Mouse (Mus musculus) E14TG2a.4 (cell line): ENCODE results near the gene Rtel1.

ENCODE experiments used
- H3K27me3 ChIP-seq: 2 replicates; pipeline ENCODE4 v1.6.1; 2014; ENCODE audit warnings: low read length, control low read depth; ENCODE audit not compliant: insufficient read depth
- H3K36me3 ChIP-seq: 2 replicates; pipeline ENCODE4 v1.6.1; 2014; ENCODE audit warnings: low read length, control low read depth; ENCODE audit not compliant: insufficient read depth
- H3K4me1 ChIP-seq: replicated peaks from 2 replicates; pipeline ENCODE4 v1.6.1; 2014; ENCODE audit warnings: low read depth, low read length, control low read depth
- H3K4me3 ChIP-seq: replicated peaks from 2 replicates; pipeline ENCODE4 v1.5.1; 2014; ENCODE audit warnings: mild to moderate bottlenecking, low read length
- H3K9me3 ChIP-seq: 2 replicates; pipeline ENCODE4 v1.6.1; 2014; ENCODE audit warnings: low read length, control low read depth
- CTCF ChIP-seq: conservative IDR thresholded peaks from 2 replicates; pipeline ENCODE4 v1.5.1; 2014; ENCODE audit warnings: low read length
- NANOG ChIP-seq: IDR thresholded peaks from 2 replicates; pipeline ENCODE4 v1.6.1; 2014; ENCODE audit warnings: borderline replicate concordance, low read length, mixed read lengths
- POU5F1 ChIP-seq: IDR thresholded peaks from 2 replicates; pipeline ENCODE4 v1.6.1; 2014; ENCODE audit warnings: low read length, borderline replicate concordance

Rtel1 gene

DNA sequence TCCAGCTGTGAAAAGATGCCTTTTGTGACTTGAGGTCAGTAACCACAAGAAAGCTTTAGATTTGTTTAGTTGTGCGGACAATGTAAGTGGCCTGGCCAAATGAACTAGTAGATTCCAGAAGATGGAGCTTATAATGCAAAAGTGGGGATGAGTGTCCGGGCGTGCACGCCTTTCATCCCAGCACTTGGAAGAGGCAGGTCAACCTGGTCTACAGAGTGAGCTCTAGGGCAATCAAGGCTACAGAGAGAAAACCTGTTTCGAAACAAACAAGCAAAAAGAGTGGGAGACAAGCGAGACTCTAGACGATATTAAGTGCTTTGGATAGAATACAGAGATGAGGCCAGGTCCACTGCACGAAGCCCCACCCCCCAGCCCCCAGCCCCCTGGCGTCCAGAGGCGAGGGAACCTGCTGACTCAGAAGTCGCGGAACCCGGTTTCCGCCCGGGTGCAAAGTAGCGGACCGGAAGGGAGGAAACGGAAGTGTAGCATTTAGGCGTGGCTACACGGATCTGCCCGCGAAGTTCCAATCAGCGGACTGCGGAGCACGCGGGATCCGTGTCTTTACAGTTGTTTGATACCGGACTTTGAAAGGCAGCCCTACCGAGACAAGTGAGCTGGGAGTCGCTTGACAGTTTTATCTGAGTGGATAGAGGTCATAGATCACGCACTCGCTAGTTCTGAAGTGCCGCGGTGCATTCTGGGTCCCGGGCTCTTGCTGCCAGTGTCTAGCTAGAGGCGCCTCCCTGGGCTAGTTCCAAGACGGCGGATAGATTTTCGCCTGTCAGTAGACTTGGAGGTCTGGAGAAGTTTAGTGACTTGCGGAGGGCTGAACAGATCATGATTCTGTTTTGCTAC, at the start of gene Rtel1:
Gene Rtel1 (plus strand): TSS at position 492 of the 855 bp plus-strand sequence.
- TF ChIP-seq CTCF (no peak), NANOG (no peak), POU5F1 (no peak)
- H3K36me3 ChIP-seq: peaks cover 40% of the 10 kb centered on the region
- peaks cover 9% of the 10 kb centered on the region for H3K27me3 ChIP-seq
- H3K4me3 ChIP-seq: peak within 1 kb of the TSS; percentile 88
- peaks cover 61% of the 10 kb centered on the region for H3K4me1 ChIP-seq
- H3K9me3 ChIP-seq: no peaks in the 10 kb centered on the region

DNA sequence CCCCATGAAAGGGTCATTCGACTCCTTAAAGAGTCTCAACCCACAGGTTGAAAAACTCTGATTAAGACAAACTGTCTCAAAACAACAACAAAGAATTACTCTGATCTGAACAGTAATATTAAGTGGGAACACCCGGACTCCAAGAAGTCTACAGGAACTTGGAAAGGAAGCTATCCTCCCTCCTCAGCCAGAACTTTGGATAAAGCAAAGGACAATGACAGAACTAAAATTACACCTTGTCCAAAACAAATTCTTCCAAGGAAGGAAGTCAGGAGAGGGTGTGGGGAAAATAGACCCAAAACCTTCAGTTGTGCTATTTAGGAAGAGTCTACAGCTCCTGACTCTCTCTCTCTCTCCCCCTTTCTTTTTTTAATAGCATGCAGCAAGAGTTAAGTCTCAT, 47.4 kb upstream of the Rtel1 start:
- Histone ChIP-seq H3K4me3 (no peak overlapping the region), H3K27me3 (no peaks in the 10 kb centered on the region), H3K36me3 (peaks cover 72% of the 10 kb centered on the region), H3K4me1 (peaks cover 8% of the 10 kb centered on the region), H3K9me3 (no peaks in the 10 kb centered on the region)
- TF ChIP-seq NANOG: no peak
- TF ChIP-seq CTCF: no peak
- TF ChIP-seq POU5F1: no peak

DNA sequence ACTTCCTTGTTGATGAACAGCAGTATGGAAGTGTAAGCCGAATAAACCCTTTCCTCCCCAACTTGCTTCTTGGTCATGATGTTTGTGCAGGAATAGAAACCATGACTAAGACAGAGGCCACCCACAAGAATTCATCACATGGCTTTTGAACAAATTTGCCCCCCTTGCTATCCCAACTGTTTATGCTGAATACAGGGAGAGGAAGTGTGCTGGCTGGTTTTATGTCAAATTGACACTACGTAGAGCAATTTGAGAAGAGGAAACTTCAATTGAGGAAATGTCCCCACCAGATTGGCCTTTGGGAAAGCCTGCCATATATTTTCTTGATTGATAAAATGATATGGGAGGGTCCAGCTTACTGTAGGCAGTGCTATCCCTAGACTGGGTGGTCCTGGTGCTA, 45.7 kb upstream of the Rtel1 start:
- Histone ChIP-seq H3K9me3 (no peaks in the 10 kb centered on the region), H3K27me3 (no peaks in the 10 kb centered on the region), H3K4me3 (no peak overlapping the region), H3K36me3 (peaks cover 80% of the 10 kb centered on the region), H3K4me1 (peaks cover 8% of the 10 kb centered on the region)
- TF ChIP-seq POU5F1 (no peak), CTCF (no peak), NANOG (no peak)

DNA sequence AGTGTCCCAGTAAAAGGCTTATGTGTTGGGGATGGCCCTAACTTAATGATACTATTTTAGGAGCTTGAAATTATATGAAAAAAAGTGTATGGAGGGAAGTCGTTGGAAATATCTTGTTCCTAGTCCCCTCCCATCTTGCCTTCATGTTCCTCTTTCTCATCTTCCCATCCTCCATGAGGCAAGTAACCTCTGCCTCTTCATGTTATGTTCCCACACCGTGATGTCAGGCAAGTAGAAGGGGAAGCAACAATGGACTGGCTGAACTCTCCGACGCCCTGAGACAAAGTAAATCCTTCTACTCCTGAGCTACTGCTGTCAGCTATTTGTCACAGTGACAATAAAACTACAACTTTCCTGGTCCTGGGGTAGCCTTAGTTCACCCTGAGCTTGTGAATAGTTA, 44.9 kb upstream of the Rtel1 start:
- Histone ChIP-seq H3K4me1 (peaks cover 8% of the 10 kb centered on the region), H3K4me3 (no peak overlapping the region), H3K36me3 (peaks cover 82% of the 10 kb centered on the region), H3K9me3 (no peaks in the 10 kb centered on the region), H3K27me3 (no peaks in the 10 kb centered on the region)
- TF ChIP-seq POU5F1 (no peak), NANOG (no peak), CTCF (no peak)

DNA sequence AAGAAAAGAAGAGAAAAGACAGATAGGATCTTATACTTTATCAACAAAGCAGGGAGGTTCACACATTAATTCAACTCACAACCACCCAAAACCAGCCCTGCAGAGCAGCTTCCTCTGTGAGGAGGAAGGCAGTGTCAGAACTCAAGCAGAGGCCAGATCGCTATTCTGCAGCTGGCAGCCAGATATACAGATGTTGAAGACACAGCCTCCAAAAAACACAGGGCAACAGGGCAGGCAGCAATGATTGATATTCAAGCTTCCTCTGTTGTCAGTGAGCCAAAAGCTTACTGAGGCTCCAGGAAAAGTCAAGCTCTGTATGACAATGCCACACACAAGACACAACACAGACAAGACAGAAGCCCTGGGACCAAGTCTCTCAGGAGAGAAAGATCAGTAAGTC, 42.8 kb upstream of the Rtel1 start:
- H3K27me3 ChIP-seq: no peaks in the 10 kb centered on the region
- H3K36me3 ChIP-seq: peaks cover 81% of the 10 kb centered on the region
- H3K4me1 ChIP-seq: peaks cover 8% of the 10 kb centered on the region
- H3K4me3 ChIP-seq: no peak overlapping the region
- TF ChIP-seq POU5F1 (no peak), NANOG (no peak), CTCF (no peak)
- no peaks in the 10 kb centered on the region for H3K9me3 ChIP-seq

DNA sequence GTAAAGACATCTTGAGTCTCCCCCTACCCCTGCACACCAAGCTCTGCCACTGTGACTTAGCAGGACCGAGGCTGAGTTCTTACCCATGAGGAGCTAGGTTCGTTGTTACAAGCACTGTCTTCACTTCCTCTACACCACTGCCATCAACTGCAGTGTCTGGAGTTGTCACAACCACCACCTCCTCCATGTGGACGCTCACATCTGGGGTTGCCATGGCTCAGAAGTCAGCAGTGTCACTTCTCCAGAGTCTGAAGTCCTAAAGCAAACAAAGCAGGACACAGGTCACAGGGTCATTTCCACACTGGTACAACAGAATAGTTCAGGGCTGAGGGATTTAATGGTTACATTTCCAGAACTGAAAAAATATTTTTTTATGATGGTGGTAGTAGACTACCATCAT, 41.7 kb upstream of the Rtel1 start:
- no peak overlapping the region for H3K4me3 ChIP-seq
- H3K36me3 ChIP-seq: peaks cover 86% of the 10 kb centered on the region
- TF ChIP-seq NANOG (no peak), CTCF (no peak), POU5F1 (no peak)
- peaks cover 9% of the 10 kb centered on the region for H3K4me1 ChIP-seq
- no peaks in the 10 kb centered on the region for H3K27me3 ChIP-seq
- no peaks in the 10 kb centered on the region for H3K9me3 ChIP-seq

DNA sequence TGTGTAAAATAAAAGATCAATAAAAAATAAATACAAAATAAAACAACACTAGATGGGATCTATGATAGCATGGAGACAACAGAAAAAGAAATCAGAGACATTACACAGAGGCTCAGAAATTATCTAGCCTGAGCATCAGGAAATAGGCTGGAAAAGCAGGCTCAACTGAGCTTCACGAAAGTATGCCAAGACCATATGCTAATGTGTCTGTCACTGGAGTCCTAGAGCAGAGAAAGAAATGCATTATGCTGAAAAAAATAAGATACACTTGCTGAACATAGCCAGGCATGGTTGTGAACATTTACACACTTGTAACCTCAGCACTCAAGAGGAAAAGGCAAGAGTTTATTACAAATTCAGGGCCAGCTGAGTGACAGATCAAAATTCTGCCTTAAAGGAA, 39.6 kb upstream of the Rtel1 start:
- Histone ChIP-seq H3K36me3 (peaks cover 76% of the 10 kb centered on the region), H3K4me1 (peaks cover 23% of the 10 kb centered on the region), H3K4me3 (no peak overlapping the region), H3K27me3 (no peaks in the 10 kb centered on the region), H3K9me3 (no peaks in the 10 kb centered on the region)
- TF ChIP-seq POU5F1: no peak
- no peak for TF ChIP-seq CTCF
- TF ChIP-seq NANOG: no peak

DNA sequence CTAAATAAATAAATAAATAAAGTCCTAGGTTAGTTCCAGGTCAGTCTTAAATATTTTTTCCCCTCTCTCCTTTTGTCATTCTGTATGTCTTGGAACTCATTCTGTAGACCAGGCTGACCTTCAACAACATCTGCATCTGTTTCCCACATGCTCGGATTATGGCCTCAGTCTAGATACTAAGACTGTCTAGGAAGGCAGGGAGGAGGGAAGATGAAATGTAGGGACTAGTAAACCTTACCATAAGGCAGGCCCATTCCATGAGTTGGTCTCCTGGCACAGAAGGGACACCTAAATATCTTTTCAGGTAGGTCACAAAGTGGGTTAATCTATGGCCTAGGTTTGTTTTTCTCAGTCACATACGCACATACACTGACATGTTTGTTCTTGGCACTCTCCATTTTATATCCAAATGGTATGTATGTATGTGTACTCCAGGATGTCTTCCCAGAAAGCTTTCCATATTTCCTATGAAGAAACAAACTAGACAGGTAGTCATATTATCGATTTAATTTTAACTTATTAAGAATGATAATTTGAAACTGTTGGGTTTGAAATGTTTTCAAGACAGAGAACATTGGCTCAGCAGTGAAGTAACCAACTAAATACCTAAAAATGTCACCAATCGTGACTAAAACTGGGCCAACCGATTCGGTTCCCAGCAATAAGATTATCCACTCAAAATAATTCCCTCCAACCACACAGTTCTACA, 32.8 kb upstream of the Rtel1 start:
- H3K9me3 ChIP-seq: no peaks in the 10 kb centered on the region
- peaks cover 36% of the 10 kb centered on the region for H3K36me3 ChIP-seq
- peaks cover 65% of the 10 kb centered on the region for H3K4me1 ChIP-seq
- peak overlapping the region; percentile 91 for H3K4me3 ChIP-seq
- no peaks in the 10 kb centered on the region for H3K27me3 ChIP-seq
- TF ChIP-seq POU5F1 (no peak), NANOG (no peak), CTCF (no peak)
